Mouse (Mus musculus): ENCODE measurements around the gene Klhl35. TPM values are rescaled to one million over a fixed set of nuclear protein-coding genes. Genes with fewer than 3 reads are reported as not detected.

Klhl35 gene
- polyA plus RNA-seq, 1 experiment from 2014 or later, result 0.09 TPM

GRCm38 (mm10) chr7:99449063-99449462, 16.7 kb upstream of the Klhl35 start:
- no peak for DNase-seq (ENCODE audit: low read depth, low spot score)
- H3K27me3 ChIP-seq, result no peaks in the 10 kb centered on the region
- TF ChIP-seq CTCF (IDR thresholded peaks at IDR 0.05), result no peak
- POLR2A ChIA-PET, result no interaction called here
- ATAC-seq, result no peak
- CTCF ChIA-PET, result interaction anchor here (1.2 to 1.8 kb wide), 2 partner anchors 72 to 73 kb away, joined by 3 to 5 read pairs; no protein-coding TSS in a partner anchor
- in situ Hi-C loops (cut with MboI; ENCODE audit: low pct_unique_long_range_greater_than_20kb), result no loop called here

GRCm38 (mm10) chr7:99449751-99450150, 16.1 kb upstream of the Klhl35 start:
- POLR2A ChIA-PET, result no interaction called here
- no peak for DNase-seq (ENCODE audit: low read depth, low spot score)
- TF ChIP-seq CTCF (IDR thresholded peaks at IDR 0.05), result no peak
- no peak for ATAC-seq
- CTCF ChIA-PET, result interaction anchor here (1.8 kb wide), 1 partner anchor 74 kb away, joined by 5 read pairs; no protein-coding TSS in a partner anchor
- in situ Hi-C loops (cut with MboI; ENCODE audit: low pct_unique_long_range_greater_than_20kb), result no loop called here
- no peaks in the 10 kb centered on the region for H3K27me3 ChIP-seq

- ATAC-seq (no peak), DNase-seq (ENCODE audit: low read depth, low spot score) (no peak)
- in situ Hi-C loops (cut with MboI; ENCODE audit: low pct_unique_long_range_greater_than_20kb), result no loop called here
- no peak for TF ChIP-seq CTCF (IDR thresholded peaks at IDR 0.05)
- no peaks in the 10 kb centered on the region for H3K27me3 ChIP-seq
- POLR2A ChIA-PET, result interaction anchor here (0.6 kb wide), 1 partner anchor 553 kb away, joined by 3 read pairs; no protein-coding TSS in a partner anchor
- CTCF ChIA-PET, result interaction anchor here (1.2 to 4.5 kb wide), 3 partner anchors 25 to 98 kb away, joined by 3 to 41 read pairs (median 3); partner anchors contain the start of gene Serpinh1
Observed at GRCm38 (mm10) chr7:99450703-99451102, 15.1 kb upstream of the Klhl35 start.

- CTCF ChIA-PET, result interaction anchor here (0.8 to 4.5 kb wide), 2 partner anchors 72 to 77 kb away, joined by 3 to 41 read pairs; partner anchors contain the start of gene Gdpd5
- no peak for ATAC-seq
- POLR2A ChIA-PET, result interaction anchor here (0.8 kb wide), 1 partner anchor 32 kb away, joined by 3 read pairs; no protein-coding TSS in a partner anchor
Observed at GRCm38 (mm10) chr7:99452859-99453258, 12.9 kb upstream of the Klhl35 start.

GRCm38 (mm10) chr7:99454044-99454443, 11.8 kb upstream of the Klhl35 start:
- ChIA-PET CTCF (interaction anchor here (4.5 kb wide), 1 partner anchor 78 kb away, joined by 41 read pairs; no protein-coding TSS in a partner anchor), POLR2A (no interaction called here)
- ATAC-seq, result peak; percentile 23
- no peak for DNase-seq (ENCODE audit: low read depth, low spot score)
- in situ Hi-C loops (cut with MboI; ENCODE audit: low pct_unique_long_range_greater_than_20kb), result no loop called here
- H3K27me3 ChIP-seq, result no peaks in the 10 kb centered on the region
- TF ChIP-seq CTCF (IDR thresholded peaks at IDR 0.05), result no peak

More at GRCm38 (mm10) chr7:99452859-99453258, 12.9 kb upstream of the Klhl35 start:
- in situ Hi-C loops (cut with MboI; ENCODE audit: low pct_unique_long_range_greater_than_20kb), result no loop called here
- no peaks in the 10 kb centered on the region for H3K27me3 ChIP-seq
- no peak for TF ChIP-seq CTCF (IDR thresholded peaks at IDR 0.05)
- no peak for DNase-seq (ENCODE audit: low read depth, low spot score)

GRCm38 (mm10) chr7:99458849-99459248, 7.0 kb upstream of the Klhl35 start:
- CTCF ChIA-PET, result interaction anchor here (1.7 kb wide), 1 partner anchor 84 kb away, joined by 6 read pairs; no protein-coding TSS in a partner anchor
- POLR2A ChIA-PET, result no interaction called here
- DNase-seq (ENCODE audit: low read depth, low spot score) (no peak), ATAC-seq (no peak)
- H3K27me3 ChIP-seq, result no peaks in the 10 kb centered on the region
- in situ Hi-C loops (cut with MboI; ENCODE audit: low pct_unique_long_range_greater_than_20kb), result no loop called here
- TF ChIP-seq CTCF (IDR thresholded peaks at IDR 0.05), result no peak

- H3K27me3 ChIP-seq, result no peaks in the 10 kb centered on the region
- POLR2A ChIA-PET, result interaction anchor here (0.7 kb wide), 1 partner anchor 1730 kb away, joined by 6 read pairs; no protein-coding TSS in a partner anchor
- in situ Hi-C loops (cut with MboI; ENCODE audit: low pct_unique_long_range_greater_than_20kb), result no loop called here
- DNase-seq (ENCODE audit: low read depth, low spot score), result no peak
- ATAC-seq, result peak; percentile 55
- no peak for TF ChIP-seq CTCF (IDR thresholded peaks at IDR 0.05)
- CTCF ChIA-PET, result interaction anchor here (1.7 kb wide), 1 partner anchor 85 kb away, joined by 6 read pairs; no protein-coding TSS in a partner anchor
Observed at GRCm38 (mm10) chr7:99459888-99460652, 5.7 kb upstream of the Klhl35 start.

GRCm38 (mm10) chr7:99463120-99463519, 2.7 kb upstream of the Klhl35 start:
- ATAC-seq (no peak), DNase-seq (ENCODE audit: low read depth, low spot score) (no peak)
- H3K27me3 ChIP-seq, result no peaks in the 10 kb centered on the region
- ChIA-PET CTCF (no interaction called here), POLR2A (no interaction called here)
- in situ Hi-C loops (cut with MboI; ENCODE audit: low pct_unique_long_range_greater_than_20kb), result no loop called here
- no peak for TF ChIP-seq CTCF (IDR thresholded peaks at IDR 0.05)

GRCm38 (mm10) chr7:99467916-99468282, 2.1 kb downstream of the Klhl35 start:
- ATAC-seq (no peak), DNase-seq (ENCODE audit: low read depth, low spot score) (no peak)
- no peak for TF ChIP-seq CTCF (IDR thresholded peaks at IDR 0.05)
- in situ Hi-C loops (cut with MboI; ENCODE audit: low pct_unique_long_range_greater_than_20kb), result no loop called here
- H3K27me3 ChIP-seq, result no peaks in the 10 kb centered on the region
- CTCF ChIA-PET, result no interaction called here
- POLR2A ChIA-PET, result no interaction called here

- no peak for ATAC-seq
- in situ Hi-C loops (cut with MboI; ENCODE audit: low pct_unique_long_range_greater_than_20kb), result no loop called here
- no peak for TF ChIP-seq CTCF (IDR thresholded peaks at IDR 0.05)
- H3K27me3 ChIP-seq, result no peaks in the 10 kb centered on the region
- POLR2A ChIA-PET, result no interaction called here
- CTCF ChIA-PET, result no interaction called here
- DNase-seq (ENCODE audit: low read depth, low spot score), result no peak
Observed at GRCm38 (mm10) chr7:99468283-99469132, 2.7 kb downstream of the Klhl35 start.
